Mouse (Mus musculus) neural tube, embryonic 14.5 days (tissue): Measurements from ENCODE around the gene Vps37d. TPM values are rescaled to one million over a fixed set of nuclear protein-coding genes. Genes with fewer than 3 reads are reported as not detected.
A peak's percentile ranks its signal among the peaks of the same experiment; 100 is the strongest.

Experiments
- ATAC-seq: fragments of 200-750 bp; cut with Nextera tagmentation; 2 replicates; pipeline ENCODE4 v1.8.0; 2017; ENCODE audit warnings: low read depth, mild to moderate bottlenecking, moderate TSS enrichment, moderate library complexity
- H3K27ac ChIP-seq: fragments of 300-500 bp; sonication (generic); 2 replicates; pipeline ENCODE4 v1.5.1; 2014; ENCODE audit warnings: low read depth, mild to moderate bottlenecking, control low read depth, low read length, moderate library complexity, mixed read lengths
- H3K27me3 ChIP-seq: fragments of 300-500 bp; sonication (generic); 2 replicates; pipeline ENCODE4 v1.6.1; 2014; ENCODE audit warnings: low read length; ENCODE audit not compliant: control insufficient read depth, insufficient read depth
- H3K36me3 ChIP-seq: fragments of 300-500 bp; sonication (generic); 2 replicates; pipeline ENCODE4 v1.6.1; 2014; ENCODE audit warnings: low read length, mixed read lengths; ENCODE audit not compliant: control insufficient read depth, insufficient read depth
- H3K4me1 ChIP-seq: fragments of 300-500 bp; sonication (generic); 2 replicates; pipeline ENCODE4 v1.6.1; 2014; ENCODE audit warnings: low read length; ENCODE audit not compliant: control insufficient read depth, insufficient read depth
- H3K4me2 ChIP-seq: fragments of 300-500 bp; sonication (generic); 2 replicates; pipeline ENCODE4 v1.6.1; 2014; ENCODE audit warnings: mild to moderate bottlenecking, low read depth, low read length, control low read depth
- H3K4me3 ChIP-seq: fragments of 300-500 bp; sonication (generic); 2 replicates; pipeline ENCODE4 v1.5.1; 2014; ENCODE audit warnings: low read depth, low read length, control low read depth, mixed read lengths
- H3K9ac ChIP-seq: fragments of 300-500 bp; sonication (generic); replicated peaks from 2 replicates; pipeline ENCODE4 v1.6.1; 2014; ENCODE audit warnings: low read depth, mild to moderate bottlenecking, control low read depth, low read length, mixed read lengths
- H3K9me3 ChIP-seq: fragments of 300-500 bp; sonication (generic); 2 replicates; pipeline ENCODE4 v1.6.1; 2016; ENCODE audit warnings: low read length; ENCODE audit not compliant: control insufficient read depth
- WGBS: fragments of 180-500 bp; shearing (Covaris S2); extraction: QIAGEN DNeasy Blood & Tissue Kit; methylation state at CpG from one replicate; pipeline ENCODE4 v1.1.7; 2014; 5-methylcytosine and 5-hydroxymethylcytosine counted together
- polyA plus RNA-seq: library from polyadenylated mRNA; unstranded; fragments of >200 nt; fragmentation: Nextera tagmentation; extraction: Ambion mirVana; gene quantifications from 2 replicates; pipeline ENCODE4 v1.2.1, GENCODE M21; 2014

Vps37d gene
- polyA plus RNA-seq, 1 experiment from 2014 or later, result 28.8 TPM

DNA sequence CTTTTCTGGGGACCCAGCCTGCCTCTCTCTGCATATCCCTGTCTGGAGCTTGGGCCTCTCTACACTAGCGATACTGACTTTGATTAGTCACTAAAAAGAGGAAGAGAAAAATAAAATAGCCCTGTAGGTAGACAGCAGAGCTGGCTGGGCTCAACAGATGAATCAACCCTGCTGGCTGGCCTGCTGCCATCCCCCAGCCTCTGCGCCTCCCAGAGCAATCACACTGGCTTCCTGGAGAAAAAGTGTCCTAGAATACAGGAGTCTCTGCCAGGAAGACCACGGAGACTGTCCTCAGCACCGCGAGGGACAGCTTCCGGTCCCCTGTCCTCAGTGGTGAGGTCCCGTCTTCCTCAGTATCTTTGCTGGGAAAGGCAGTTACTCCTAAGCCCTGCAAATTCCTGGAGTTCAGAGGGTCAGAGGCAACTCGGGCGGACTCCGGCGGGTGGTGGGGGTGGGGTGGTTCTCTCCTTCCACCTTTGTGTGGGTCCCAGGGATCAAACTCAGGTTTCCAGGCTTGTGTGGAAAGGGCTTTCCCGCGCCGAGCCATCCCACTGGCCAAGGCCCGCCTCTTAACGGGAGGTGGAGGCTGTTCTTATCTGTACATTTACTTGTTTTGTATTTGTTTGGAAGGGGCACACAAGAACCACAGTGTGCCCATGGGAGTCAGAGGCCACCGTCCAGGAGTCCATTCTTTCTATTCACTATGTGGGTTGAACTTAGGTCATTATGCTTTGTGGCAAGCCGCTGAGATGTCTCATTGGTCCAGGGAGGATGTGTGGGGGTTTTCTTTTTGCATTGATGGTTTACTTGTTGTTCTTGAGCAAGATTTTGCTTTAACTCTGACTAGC, 48.8 kb downstream of the Vps37d start:
- Histone ChIP-seq H3K27ac (no peak overlapping the region), H3K4me2 (no peak overlapping the region)
- 61% methylated on average over 18 of the region's 18 CpGs for WGBS

DNA sequence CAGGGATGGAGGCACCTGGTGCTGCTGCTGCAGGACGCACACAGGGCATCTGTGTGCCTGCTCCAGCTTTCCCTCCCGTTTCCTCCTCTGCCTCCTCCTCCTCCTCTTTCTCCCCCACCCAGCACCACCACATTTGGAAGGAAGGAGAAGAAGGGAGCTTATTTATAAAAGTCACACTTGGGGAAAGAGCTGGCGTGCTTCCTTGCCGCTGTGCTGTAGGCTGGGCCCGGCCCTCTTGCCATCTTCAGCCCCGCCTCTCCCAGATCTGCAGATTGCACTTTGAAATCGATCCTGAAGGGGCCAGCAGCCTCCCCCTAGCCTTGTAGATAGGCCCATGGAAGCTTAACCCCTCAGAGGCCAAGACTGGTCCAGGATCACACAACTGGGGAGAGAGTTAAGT, 52.2 kb downstream of the Vps37d start:
- Histone ChIP-seq H3K4me1 (peaks cover 4% of the 10 kb centered on the region; the same call in 1 of the 2 replicates), H3K9ac (no peak overlapping the region), H3K4me2 (peak overlapping the region; percentile 0; the same call in 1 of the 2 replicates), H3K4me3 (no peak overlapping the region), H3K27ac (no peak overlapping the region), H3K27me3 (no peaks in the 10 kb centered on the region), H3K36me3 (no peaks in the 10 kb centered on the region), H3K9me3 (no peaks in the 10 kb centered on the region)
- 21% methylated on average over 7 of the region's 7 CpGs for WGBS
- no peak for ATAC-seq

More for the DNA sequence above, 48.8 kb downstream of the Vps37d start:
- Histone ChIP-seq H3K4me1 (no peaks in the 10 kb centered on the region; the same call in 1 of the 2 replicates), H3K36me3 (no peaks in the 10 kb centered on the region), H3K9ac (no peak overlapping the region), H3K9me3 (no peaks in the 10 kb centered on the region), H3K27me3 (no peaks in the 10 kb centered on the region), H3K4me3 (no peak overlapping the region)
- ATAC-seq, result no peak

DNA sequence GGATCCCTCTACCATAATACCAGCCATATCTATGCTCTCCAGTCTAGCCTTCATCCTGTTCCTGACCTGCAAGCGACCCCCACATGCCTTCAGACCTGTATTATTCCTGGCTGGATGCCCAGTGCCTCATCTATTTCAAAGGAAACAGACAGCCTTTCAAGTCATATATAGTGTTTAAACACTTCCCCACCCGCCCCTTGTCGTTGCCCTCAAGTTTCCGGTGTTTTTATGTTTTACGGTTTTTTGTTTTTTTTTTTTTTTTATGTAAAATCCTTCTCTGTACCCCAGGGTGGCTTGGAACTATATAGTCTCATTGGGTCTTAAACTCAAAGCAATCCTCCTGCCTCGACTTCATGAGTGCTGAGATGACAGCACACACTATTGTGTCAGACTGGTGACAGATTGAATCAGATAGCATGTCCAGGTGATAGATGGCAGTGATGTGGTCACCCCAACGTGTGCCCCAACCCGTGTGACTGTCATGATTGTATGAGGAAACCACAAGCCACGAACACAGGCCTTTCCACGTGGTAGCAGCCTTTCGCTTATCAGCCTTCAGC, 53.3 kb downstream of the Vps37d start:
- no peak for ATAC-seq
- H3K27ac ChIP-seq, result no peak overlapping the region
- no peak overlapping the region for H3K9ac ChIP-seq
- no peaks in the 10 kb centered on the region for H3K27me3 ChIP-seq
- no peaks in the 10 kb centered on the region for H3K9me3 ChIP-seq
- 63% methylated on average over 11 of the region's 11 CpGs for WGBS
- H3K4me3 ChIP-seq, result peak overlapping the region; percentile 66; the same call in 1 of the 2 replicates
- H3K4me2 ChIP-seq, result peak overlapping the region; percentile 85; the same call in 1 of the 2 replicates
- H3K36me3 ChIP-seq, result no peaks in the 10 kb centered on the region
- H3K4me1 ChIP-seq, result peaks cover 4% of the 10 kb centered on the region; the same call in 1 of the 2 replicates

DNA sequence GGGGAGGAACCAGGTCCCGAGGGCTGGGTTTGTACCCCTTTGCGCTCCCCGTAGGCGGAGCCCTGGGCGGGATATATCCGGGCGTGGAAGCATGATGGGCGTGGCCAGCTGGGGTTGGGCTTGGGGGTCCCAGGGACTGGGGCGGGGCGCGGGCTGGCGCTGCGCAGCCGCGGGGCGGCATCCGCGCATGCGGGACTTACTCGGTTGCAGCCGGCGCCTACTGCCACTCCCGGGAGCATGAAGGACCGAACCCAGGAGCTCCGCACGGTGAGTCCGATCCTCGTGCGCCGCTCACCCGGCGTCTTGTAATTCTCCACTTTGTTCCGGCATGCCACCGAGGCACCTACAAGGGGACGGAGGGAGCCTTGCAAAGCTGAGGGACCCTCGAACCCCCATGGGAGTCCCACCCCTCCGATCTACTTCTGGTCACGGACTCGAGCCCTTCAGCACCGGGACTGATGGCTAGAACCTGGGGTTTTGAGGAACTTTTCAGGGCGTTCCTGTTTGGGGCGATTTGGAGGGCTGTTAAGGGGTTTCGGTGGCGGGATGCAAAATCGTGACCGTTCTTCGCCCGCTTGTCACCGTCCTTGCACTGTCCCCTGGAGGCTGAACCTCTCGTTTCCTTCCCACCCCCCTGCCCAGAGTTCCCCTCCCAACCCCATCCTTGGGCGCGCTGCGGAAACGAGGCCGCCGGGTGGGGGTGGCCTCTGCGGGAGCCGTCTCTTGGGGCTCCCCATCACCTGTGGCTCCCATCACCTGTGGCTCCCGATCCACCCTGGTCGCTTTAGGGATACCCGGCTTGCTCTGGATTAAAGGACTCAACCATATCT, 54.5 kb downstream of the Vps37d start, which contains the start of gene Stx1a:
Stx1a (plus strand) TSS at position 139 of the 830 bp plus-strand sequence.
- Histone ChIP-seq H3K36me3 (no peaks in the 10 kb centered on the region), H3K9me3 (no peaks in the 10 kb centered on the region), H3K27me3 (no peaks in the 10 kb centered on the region), H3K27ac (peak within 1 kb of the TSS; percentile 48; the same call in 1 of the 2 replicates), H3K4me1 (peaks cover 4% of the 10 kb centered on the region; the same call in 1 of the 2 replicates), H3K4me3 (peak within 1 kb of the TSS; percentile 66), H3K9ac (peak within 1 kb of the TSS; percentile 68), H3K4me2 (peak within 1 kb of the TSS; percentile 85)
- under 1% methylated on average over 61 of the region's 61 CpGs for WGBS
- ATAC-seq, result peak; percentile 90

Other genes starting within 250 kb of the Vps37d start
- gene Tmem270, start 171.5 kb downstream of the Vps37d start, polyA plus RNA-seq, result not detected in 2 replicates
- gene Cldn13, start 162.7 kb downstream of the Vps37d start, polyA plus RNA-seq, result 0.32 TPM in 1 of 2 replicates, not detected in the other
- 3.7 and 7.4 TPM in 2 replicates for gene Mettl27, start 145.9 kb downstream of the Vps37d start, polyA plus RNA-seq
- not detected in 2 replicates for gene Cldn4, start 131.3 kb downstream of the Vps37d start, polyA plus RNA-seq
- gene Cldn3, start 92.1 kb downstream of the Vps37d start, polyA plus RNA-seq, result 0.48 and 0.57 TPM in 2 replicates
- gene Abhd11, start 69.1 kb downstream of the Vps37d start, polyA plus RNA-seq, result 74.8 and 79.6 TPM in 2 replicates
- gene Stx1a, start 54.8 kb downstream of the Vps37d start, polyA plus RNA-seq, result 120 and 132 TPM in 2 replicates
- gene Dnajc30, start 14.1 kb downstream of the Vps37d start, polyA plus RNA-seq, result 42.2 and 47.0 TPM in 2 replicates
- gene Bud23, start 13.3 kb downstream of the Vps37d start, polyA plus RNA-seq, result 60.3 and 72.5 TPM in 2 replicates
- 0.27 and 0.89 TPM in 2 replicates for gene Mlxipl, start 11.6 kb upstream of the Vps37d start, polyA plus RNA-seq
- gene Tbl2, start 71.4 kb upstream of the Vps37d start, polyA plus RNA-seq, result 16.4 and 17.2 TPM in 2 replicates
- 40.0 and 41.6 TPM in 2 replicates for gene Bcl7b, start 90.0 kb upstream of the Vps37d start, polyA plus RNA-seq
- 35.0 and 37.3 TPM in 2 replicates for gene Baz1b, start 109.0 kb upstream of the Vps37d start, polyA plus RNA-seq
- 10.0 and 12.0 TPM in 2 replicates for gene Fzd9, start 173.0 kb upstream of the Vps37d start, polyA plus RNA-seq